Mouse (Mus musculus): ENCODE results near the gene Rnf186.
A peak's percentile ranks its signal among the peaks of the same experiment; 100 is the strongest.

Rnf186 gene

GRCm38 (mm10) chr4:138966866-138967265 is at the start of gene Rnf186:
TSS of gene Rnf186 (plus strand) at chr4:138967112.
- DNase-seq, result no peak

- DNase-seq, result no peak
Observed at GRCm38 (mm10) chr4:138917282-138917681, 49.6 kb upstream of the Rnf186 start.

GRCm38 (mm10) chr4:138921254-138922130 is 45.4 kb upstream of the Rnf186 start:
- no peak for DNase-seq

GRCm38 (mm10) chr4:138922131-138922459 is 44.8 kb upstream of the Rnf186 start:
- DNase-seq, result peak; percentile 86 to 94

- no peak for DNase-seq
Observed at GRCm38 (mm10) chr4:138925561-138925960, 41.4 kb upstream of the Rnf186 start.

GRCm38 (mm10) chr4:138933862-138934261 is 33.0 kb upstream of the Rnf186 start:
- no peak for DNase-seq

- DNase-seq, result no peak
Observed at GRCm38 (mm10) chr4:138934456-138935145, 32.3 kb upstream of the Rnf186 start.

- no peak for DNase-seq
Observed at GRCm38 (mm10) chr4:138938495-138939269, 28.2 kb upstream of the Rnf186 start.

GRCm38 (mm10) chr4:138939481-138939880 is 27.4 kb upstream of the Rnf186 start:
- DNase-seq, result no peak

- no peak for DNase-seq
Observed at GRCm38 (mm10) chr4:138941401-138941800, 25.5 kb upstream of the Rnf186 start.

- no peak for DNase-seq
Observed at GRCm38 (mm10) chr4:138941966-138942365, 24.9 kb upstream of the Rnf186 start.

- peak in 1 of 2 experiments; percentile 13 for DNase-seq
Observed at GRCm38 (mm10) chr4:138943730-138944129, 23.2 kb upstream of the Rnf186 start.

- DNase-seq, result no peak
Observed at GRCm38 (mm10) chr4:138948257-138948656, 18.7 kb upstream of the Rnf186 start.

- no peak for DNase-seq
Observed at GRCm38 (mm10) chr4:138958612-138959011, 8.3 kb upstream of the Rnf186 start.

- no peak for DNase-seq
Observed at GRCm38 (mm10) chr4:138959120-138959519, 7.8 kb upstream of the Rnf186 start.

- DNase-seq, result no peak
Observed at GRCm38 (mm10) chr4:138959926-138960325, 7.0 kb upstream of the Rnf186 start.

- no peak for DNase-seq
Observed at GRCm38 (mm10) chr4:138962719-138963118, 4.2 kb upstream of the Rnf186 start.

- DNase-seq, result no peak
Observed at GRCm38 (mm10) chr4:138965871-138966270, 1.0 kb upstream of the Rnf186 start.

- DNase-seq, result no peak
Observed at GRCm38 (mm10) chr4:138967485-138967884, 573 bp downstream of the Rnf186 start.

GRCm38 (mm10) chr4:138968772-138969556 is 2.1 kb downstream of the Rnf186 start:
- no peak for DNase-seq

GRCm38 (mm10) chr4:138969736-138970135 is 2.8 kb downstream of the Rnf186 start:
- DNase-seq, result no peak

- no peak for DNase-seq
Observed at GRCm38 (mm10) chr4:138971371-138971770, 4.5 kb downstream of the Rnf186 start.
